Mouse (Mus musculus) hindlimb bud, embryonic 11.5 days (tissue): ENCODE results near the gene Map10.

Source experiments
- DNase-seq: peaks from one replicate; pipeline ENCODE4 v3.0.0-alpha.2; 2012; ENCODE audit warnings: low read depth, low spot score; ENCODE audit errors: extremely low spot score

Gene Map10

DNA sequence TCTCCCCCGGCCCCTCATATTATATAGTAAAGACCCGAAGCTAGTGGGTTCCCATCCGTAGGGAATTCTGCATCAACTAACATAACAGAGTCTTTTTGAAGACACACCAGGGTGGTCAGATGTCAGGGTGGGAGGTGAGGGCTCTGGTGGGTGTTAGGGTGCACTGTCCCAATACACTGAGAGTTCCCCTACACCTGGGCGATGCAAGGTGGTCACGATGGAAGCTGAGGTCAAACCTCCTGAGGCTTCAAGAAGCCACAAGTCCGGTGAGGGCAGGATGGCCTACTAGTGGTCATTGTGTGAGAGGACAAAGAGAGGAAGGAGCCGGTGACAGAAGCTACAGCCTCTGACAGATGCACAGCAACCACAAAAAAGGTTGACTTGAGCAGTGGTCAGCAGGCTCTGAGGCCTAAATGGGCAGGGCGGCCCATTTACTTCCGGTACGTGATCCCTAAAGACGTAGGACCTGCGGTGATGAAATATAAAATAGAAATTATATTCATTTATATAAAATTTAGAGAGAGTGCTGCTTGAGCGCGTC lies 389 bp upstream of the Map10 start:
- DNase-seq = no peak

- no peak for DNase-seq
Observed at GRCm38 (mm10) chr8:125670420-125670819, 802 bp downstream of the Map10 start.

- no peak for DNase-seq
Observed at GRCm38 (mm10) chr8:125670906-125671305, 1.3 kb downstream of the Map10 start.

DNA sequence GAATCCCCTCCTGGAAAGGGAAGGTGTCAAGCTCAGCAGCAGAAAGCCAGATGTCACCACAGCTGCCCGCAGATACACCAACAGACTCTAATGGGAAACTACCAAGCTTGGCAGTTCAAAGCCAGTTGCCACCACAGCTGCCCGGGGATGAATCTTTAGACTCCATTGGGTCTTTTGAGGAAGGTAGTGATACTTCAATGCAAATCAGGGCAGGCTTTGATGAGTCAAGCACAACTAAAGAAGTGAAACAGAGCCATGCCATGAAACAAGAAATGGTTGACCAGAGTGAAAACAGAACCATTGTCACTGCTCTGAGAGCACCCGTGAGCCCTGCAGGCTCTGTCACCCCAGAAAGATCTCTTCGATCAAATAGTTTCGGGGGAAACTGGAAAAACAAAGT lies 1.8 kb downstream of the Map10 start:
- DNase-seq = no peak

DNA sequence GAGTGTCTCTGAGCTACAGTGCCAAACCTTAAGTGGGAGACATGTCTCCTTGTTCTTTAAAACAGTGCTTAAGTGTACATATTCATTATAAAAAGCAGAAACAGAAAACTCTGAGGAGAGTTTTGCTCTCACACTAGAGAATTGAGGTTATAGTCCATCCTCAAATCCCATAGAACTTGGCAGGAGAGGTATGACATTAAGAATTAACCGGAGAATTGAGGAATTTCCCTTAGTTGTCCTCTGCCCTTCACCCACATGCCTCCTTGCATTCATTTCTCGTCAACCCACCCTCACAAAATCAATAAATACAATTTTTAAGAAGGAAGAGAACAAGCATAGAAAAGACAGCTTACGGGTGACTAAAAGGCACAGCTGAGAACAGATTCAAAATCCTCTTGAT lies 6.2 kb downstream of the Map10 start:
- no peak for DNase-seq

GRCm38 (mm10) chr8:125677484-125677883 lies 7.9 kb downstream of the Map10 start:
- DNase-seq = no peak

GRCm38 (mm10) chr8:125678854-125679648 lies 9.4 kb downstream of the Map10 start:
- no peak for DNase-seq

DNA sequence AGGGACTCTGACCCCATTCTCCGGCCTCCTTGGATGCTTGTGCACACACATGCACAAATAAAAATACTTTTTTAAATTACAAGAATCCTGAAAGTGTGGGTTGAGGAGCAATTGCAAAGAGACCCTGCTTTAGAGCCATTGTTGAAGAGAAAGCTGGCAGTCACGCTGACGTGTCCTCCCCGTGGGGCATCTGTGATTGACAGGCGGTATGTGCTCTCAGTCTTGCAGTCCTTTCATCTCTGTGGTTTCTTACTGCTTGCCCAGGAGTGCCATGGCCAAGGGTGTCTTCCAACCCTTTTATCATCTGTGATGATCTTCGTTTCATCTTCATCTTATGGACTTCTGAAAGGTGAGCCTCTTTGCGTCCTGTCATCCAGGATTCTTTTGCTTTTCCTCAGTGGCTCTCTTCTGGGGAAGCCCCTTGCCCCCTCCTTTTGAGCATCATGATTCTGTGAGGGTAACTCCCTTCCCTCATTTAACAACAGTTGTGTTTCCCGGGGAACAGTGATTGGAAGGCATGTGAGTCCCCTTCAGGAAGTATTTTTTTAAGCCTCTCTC lies 11.3 kb downstream of the Map10 start:
- DNase-seq = no peak

DNA sequence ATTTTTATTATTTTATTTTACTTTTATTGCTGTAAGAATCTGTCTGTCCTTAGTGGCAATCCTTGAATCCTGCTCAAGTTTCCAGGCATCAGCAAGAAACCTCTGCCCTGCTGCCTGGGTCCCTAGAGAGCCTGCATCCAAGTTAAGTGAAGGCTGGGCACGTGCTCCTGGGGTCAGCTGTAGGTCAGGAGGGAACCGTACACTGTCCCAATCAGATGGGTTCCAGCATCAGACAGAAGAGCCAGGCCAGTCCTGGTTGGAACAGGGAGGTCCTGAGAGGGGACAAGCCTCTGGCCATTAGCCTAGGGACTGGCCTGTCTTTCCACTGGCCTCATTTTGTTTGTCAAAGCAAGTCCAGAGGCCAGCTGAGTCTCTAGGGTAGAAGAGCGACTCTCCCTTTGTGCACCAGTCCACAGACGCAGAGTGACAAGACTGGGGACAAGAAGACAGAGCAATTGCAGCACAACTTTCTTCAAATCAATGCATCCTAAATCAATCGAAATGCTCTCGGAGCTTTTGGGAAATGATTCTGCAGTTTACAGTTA lies 15.7 kb downstream of the Map10 start:
- no peak for DNase-seq

DNA sequence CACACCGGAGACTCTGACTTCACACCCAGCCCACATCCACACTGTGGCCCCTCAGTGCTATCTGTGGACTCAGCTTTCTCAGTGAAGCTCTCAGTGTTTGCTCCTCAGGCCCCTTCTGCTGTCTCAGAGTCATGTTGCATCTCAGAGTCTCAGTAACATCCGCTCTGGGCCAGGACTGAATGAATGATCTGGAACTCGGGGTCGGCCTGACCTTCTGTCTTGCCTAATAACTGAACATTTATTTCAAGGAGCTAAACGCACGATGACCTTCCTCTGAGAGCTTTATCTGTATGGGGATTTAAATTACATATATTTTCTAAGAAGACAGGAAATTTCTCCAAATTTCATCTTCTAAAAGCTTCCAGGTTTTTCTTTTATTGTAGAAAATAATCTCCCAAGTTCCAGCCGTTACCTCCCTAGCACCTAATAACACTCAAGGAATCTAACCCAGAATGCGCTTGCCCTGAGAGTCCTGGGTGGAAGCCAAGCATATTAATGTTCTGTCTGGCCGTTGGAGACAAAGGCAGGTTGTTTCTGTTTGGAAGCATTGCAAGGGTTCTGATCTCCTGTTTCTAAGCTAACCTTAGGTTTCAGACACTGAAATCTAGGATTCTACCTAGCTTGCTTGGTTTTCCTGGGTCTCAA lies 16.7 kb downstream of the Map10 start:
- DNase-seq = no peak

GRCm38 (mm10) chr8:125690166-125690915 lies 20.7 kb downstream of the Map10 start:
- no peak for DNase-seq

DNA sequence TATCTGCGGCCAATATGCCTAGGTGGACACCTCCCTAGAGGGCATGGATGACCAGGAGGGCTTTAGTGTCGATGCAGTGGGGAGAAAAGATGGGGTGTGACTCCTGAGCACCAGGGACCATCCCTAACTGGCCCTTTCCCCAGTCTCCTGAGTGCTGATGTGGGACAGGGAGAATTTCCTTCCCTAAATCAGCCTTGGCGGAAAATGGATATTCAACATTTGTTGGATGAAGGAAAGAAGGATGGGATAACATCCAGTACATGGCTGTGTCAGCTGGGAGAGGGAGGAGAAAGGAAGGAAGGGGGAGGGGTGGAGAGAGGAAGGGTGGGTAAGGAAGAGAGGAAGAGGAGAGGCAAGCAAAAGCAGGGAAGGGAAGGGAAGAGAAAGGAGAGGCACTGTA lies 21.3 kb downstream of the Map10 start:
- DNase-seq = no peak

- no peak for DNase-seq
Observed at GRCm38 (mm10) chr8:125692447-125692846, 22.8 kb downstream of the Map10 start.

GRCm38 (mm10) chr8:125693197-125693596 lies 23.6 kb downstream of the Map10 start:
- no peak for DNase-seq

GRCm38 (mm10) chr8:125695951-125696350 lies 26.3 kb downstream of the Map10 start:
- no peak for DNase-seq

GRCm38 (mm10) chr8:125699391-125700025 lies 29.9 kb downstream of the Map10 start:
- no peak for DNase-seq

GRCm38 (mm10) chr8:125700407-125700806 lies 30.8 kb downstream of the Map10 start:
- no peak for DNase-seq

- no peak for DNase-seq
Observed at GRCm38 (mm10) chr8:125702868-125703473, 33.4 kb downstream of the Map10 start.

DNA sequence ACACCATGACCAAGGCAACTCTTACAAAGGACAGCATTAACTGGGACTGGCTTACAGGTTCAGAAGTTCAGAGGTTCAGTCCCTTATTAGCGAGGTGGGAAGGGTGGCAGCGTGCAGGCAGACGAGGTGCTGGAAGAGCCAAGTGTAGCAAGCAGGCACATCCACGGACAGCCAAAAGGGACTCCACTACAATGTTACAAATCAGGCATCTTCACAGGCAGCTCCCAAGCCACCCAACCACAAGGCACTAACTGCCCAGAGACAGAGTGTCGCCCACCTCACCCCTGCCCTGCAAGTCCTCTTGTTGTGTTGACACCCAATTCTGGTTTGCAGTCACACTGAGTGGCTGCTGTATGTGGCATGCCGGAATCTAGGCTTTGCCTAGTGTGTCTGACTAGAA lies 34.8 kb downstream of the Map10 start:
- DNase-seq = no peak

GRCm38 (mm10) chr8:125705816-125706215 lies 36.2 kb downstream of the Map10 start:
- no peak for DNase-seq
